Mouse (Mus musculus) bone marrow, adult 2 months (tissue): ENCODE results near the gene Ppil1. TPM values are rescaled to one million over a fixed set of nuclear protein-coding genes. Genes with fewer than 3 reads are reported as not detected.
A peak's percentile ranks its signal among the peaks of the same experiment; 100 is the strongest.

Source experiments
- H3K27ac ChIP-seq: fragments of 200-500 bp; 2 replicates; pipeline ENCODE4 v1.5.1; 2012; ENCODE audit warnings: low read depth, mild to moderate bottlenecking, control low read depth, inconsistent platforms, low read length; ENCODE audit not compliant: control insufficient read depth, poor library complexity, insufficient read depth
- H3K4me1 ChIP-seq: fragments of 200-500 bp; 2 replicates; pipeline ENCODE4 v1.6.1; 2011; ENCODE audit warnings: low read length; ENCODE audit not compliant: control insufficient read depth, insufficient read depth
- H3K4me3 ChIP-seq: fragments of 200-500 bp; replicated peaks from 2 replicates; pipeline ENCODE3; 2011; ENCODE audit warnings: mild to moderate bottlenecking, low read depth, low read length, control low read depth; ENCODE audit not compliant: control insufficient read depth
- CTCF ChIP-seq: fragments of 200-500 bp; IDR thresholded peaks from 2 replicates; pipeline ENCODE4 v1.5.1; 2011; ENCODE audit warnings: low read length, control low read depth; ENCODE audit not compliant: control insufficient read depth, insufficient read depth
- POLR2A ChIP-seq: fragments of 200-500 bp; IDR thresholded peaks from 2 replicates; pipeline ENCODE4 v1.6.1; 2011; ENCODE audit warnings: low read depth, mild to moderate bottlenecking, control low read depth, low read length, borderline replicate concordance; ENCODE audit not compliant: control insufficient read depth
- WGBS: fragments of 180-500 bp; shearing (Covaris S2); methylation state at CpG from one replicate; pipeline ENCODE4 v1.1.7; 2018; 5-methylcytosine and 5-hydroxymethylcytosine counted together
- polyA plus RNA-seq: library from polyadenylated mRNA; stranded (reverse); fragments of >200 nt; gene quantifications from 2 replicates; pipeline ENCODE4 v1.2.4, GENCODE M21; 2011; ENCODE audit warnings: low replicate concordance; ENCODE audit not compliant: missing spikeins, insufficient read depth, insufficient read length

Gene Ppil1
- polyA plus RNA-seq, 1 experiment: 51.6 TPM

DNA sequence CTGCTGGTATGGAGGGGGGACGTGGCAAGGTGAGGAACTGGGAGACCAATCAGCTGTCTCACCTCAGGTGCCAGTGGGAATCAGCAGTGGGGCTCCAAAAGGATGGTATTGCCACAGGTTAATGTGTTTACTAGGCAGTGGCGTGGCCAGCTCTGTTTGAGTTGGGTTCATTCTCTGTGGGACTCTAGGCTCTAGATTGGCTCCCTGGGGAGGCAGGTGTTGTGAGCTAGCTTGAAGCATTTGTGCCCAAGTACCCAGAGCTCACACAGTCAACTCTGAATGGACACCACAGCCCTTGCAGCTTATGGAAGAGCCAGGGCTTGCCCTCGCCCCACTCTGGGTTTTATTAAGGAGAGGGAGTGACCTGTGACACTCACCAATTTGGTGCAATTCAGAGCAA, 39.9 kb upstream of the Ppil1 start:
- Histone ChIP-seq H3K4me3 (no peak overlapping the region), H3K27ac (peak overlapping the region; percentile 64), H3K4me1 (peaks cover 17% of the 10 kb centered on the region)
- WGBS: 37% methylated on average over 3 of the region's 3 CpGs
- TF ChIP-seq POLR2A (no peak), CTCF (no peak)

DNA sequence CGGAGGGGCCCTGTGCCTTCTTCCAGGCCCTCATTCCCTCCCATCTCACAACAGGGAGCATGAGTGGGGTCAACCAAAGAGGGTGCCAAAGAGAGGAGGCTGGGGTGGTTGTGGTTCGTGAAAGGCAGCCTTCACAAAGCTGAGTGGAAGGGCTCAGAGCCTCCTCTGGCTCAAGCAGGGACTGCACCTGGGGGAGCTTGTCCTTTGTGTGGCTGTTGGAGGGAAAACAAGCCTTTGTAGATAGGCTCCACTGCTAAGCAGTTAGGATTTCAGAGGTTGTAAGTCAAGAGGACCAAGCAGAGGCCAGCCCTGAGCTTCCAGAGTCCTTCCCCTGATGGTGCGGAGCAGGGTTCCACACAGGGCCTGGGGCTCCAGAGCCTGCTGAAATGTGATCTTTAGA, 39.1 kb upstream of the Ppil1 start:
- TF ChIP-seq POLR2A: no peak
- peak; percentile 36; the same call in 1 of the 2 replicates for TF ChIP-seq CTCF
- Histone ChIP-seq H3K27ac (peak overlapping the region; percentile 64), H3K4me3 (no peak overlapping the region), H3K4me1 (peaks cover 17% of the 10 kb centered on the region)
- WGBS: 54% methylated on average over 3 of the region's 3 CpGs

DNA sequence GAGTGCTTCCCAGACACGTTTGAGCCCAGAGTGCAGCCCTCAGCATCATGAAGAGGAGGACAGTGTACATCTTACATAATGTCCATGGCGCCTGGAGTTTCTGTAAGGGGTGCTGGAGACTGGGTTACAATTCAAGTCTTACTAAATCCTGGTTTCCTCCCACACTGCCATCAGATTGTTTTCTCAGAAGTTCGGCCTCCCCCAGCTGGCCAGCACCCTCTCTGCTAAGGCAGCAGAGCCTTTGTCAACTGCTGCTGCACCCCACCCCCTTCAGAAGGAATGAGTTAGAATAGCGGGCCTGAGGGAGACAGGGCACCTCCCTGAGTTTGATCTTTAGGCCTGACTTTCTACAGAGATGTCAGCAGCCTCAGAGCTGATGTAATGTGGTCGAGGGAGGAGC, 38.2 kb upstream of the Ppil1 start:
- 51% methylated on average over 5 of the region's 5 CpGs for WGBS
- H3K27ac ChIP-seq: no peak overlapping the region
- no peak overlapping the region for H3K4me3 ChIP-seq
- peaks cover 17% of the 10 kb centered on the region for H3K4me1 ChIP-seq
- TF ChIP-seq POLR2A: no peak

DNA sequence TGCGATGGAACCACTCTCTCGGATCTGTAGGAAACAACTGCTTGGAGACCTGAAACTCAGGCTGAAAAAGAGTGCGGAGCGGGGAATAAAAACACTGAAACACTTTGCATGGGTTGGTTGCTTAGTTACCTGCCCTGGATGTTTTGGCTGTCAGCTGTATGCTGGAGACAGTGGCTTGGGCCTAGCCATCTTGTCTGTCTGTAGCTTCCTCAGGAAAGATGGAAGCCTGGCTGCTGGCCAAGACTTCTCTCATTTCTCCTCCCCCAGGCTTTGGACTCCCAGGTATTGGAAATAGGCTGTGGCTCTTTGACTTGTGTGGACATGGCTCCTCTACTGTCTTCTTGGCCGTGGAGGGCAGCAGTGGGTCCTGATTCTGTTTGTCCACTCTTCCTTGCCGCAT, 37.4 kb upstream of the Ppil1 start:
- TF ChIP-seq CTCF: no peak
- no peak for TF ChIP-seq POLR2A
- Histone ChIP-seq H3K4me1 (peaks cover 17% of the 10 kb centered on the region), H3K27ac (no peak overlapping the region), H3K4me3 (no peak overlapping the region)
- 94% methylated on average over 6 of the region's 6 CpGs for WGBS

DNA sequence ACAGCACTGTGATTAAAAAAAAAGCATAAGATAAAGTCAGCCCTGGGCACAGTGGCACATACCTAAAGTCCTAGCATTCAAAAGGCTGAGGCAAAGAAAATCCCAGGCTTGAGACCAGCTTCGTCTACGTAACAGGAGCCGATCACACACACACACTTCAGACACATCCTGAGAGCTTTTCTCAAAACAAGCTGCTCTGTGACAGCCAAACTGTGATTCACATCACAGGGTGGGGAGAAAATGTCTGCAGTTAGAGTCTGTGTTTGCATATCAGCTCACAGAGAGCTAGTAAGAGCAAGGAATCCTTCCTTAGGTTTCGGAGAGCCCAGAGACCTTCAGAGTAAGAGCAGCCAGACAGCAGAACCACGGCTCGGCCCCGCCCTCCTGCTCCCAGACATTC, 36.9 kb upstream of the Ppil1 start:
- H3K27ac ChIP-seq: no peak overlapping the region
- WGBS: 90% methylated on average over 7 of the region's 7 CpGs
- no peak for TF ChIP-seq POLR2A
- no peak for TF ChIP-seq CTCF
- peaks cover 14% of the 10 kb centered on the region for H3K4me1 ChIP-seq
- H3K4me3 ChIP-seq: no peak overlapping the region

DNA sequence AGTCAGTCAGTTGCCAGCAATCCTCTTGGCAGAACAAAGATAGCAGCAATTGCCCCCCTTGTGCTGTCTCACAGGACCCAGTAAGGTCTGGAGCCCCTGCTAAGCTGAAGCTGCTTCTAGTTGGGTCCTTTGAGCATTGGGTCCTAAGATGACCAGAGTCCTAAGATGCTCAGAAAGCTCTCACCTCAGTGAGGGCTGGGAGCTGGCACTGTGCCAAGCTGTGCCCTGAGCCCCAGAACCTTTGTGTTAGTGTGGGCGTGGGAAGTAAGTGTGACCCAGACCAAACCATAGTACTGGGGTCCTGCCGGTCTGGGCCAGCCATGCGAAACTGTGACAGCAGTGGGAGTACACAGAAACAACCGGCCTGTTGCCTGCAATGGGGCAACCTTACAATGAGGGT, 35.3 kb upstream of the Ppil1 start:
- TF ChIP-seq POLR2A (no peak), CTCF (no peak)
- H3K4me3 ChIP-seq: no peak overlapping the region
- 88% methylated on average over 4 of the region's 4 CpGs for WGBS
- no peak overlapping the region for H3K27ac ChIP-seq
- H3K4me1 ChIP-seq: peaks cover 9% of the 10 kb centered on the region

DNA sequence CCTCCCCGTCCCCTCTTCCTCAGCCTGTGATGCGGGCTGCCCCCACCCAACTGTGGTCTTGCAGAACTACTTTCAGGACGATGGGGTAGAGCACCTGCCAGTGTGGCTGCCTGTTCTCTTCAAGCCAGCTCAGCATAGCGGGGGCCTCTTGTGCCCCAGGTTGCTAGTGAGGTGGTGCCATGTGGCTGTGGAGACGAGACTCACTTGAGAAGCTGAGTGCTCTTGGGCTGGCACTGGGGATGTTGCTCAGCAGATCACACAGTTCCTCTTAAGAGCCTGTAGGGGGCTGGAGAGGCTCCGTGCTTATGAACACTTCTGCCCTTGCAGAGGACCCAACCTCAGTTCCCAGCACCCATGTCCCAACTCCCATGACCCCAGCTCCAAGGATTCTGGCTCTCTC, 33.8 kb upstream of the Ppil1 start:
- TF ChIP-seq POLR2A: no peak
- TF ChIP-seq CTCF: peak; percentile 10; the same call in 1 of the 2 replicates
- no peaks in the 10 kb centered on the region; the same call in 1 of the 2 replicates for H3K4me1 ChIP-seq
- 73% methylated on average over 6 of the region's 6 CpGs for WGBS

DNA sequence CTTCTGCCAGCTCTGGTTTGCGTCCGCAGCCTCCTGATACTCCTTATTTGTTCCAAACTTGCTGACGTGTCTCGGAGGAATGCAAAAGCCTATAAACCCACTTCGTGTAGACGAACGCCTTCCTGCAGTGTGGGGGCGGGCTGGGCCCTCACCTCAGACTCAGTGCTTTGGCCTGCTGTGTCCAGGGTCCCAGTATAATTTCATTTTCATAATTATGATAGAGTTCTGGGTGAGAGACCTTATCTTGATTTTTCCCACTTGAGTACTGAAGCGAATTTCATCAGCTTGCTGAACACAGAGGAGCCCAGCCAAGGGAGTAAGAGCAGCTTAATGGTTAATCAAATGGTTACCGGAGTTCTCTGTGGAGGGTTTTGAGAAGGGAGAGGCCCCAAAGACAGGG, 33.3 kb upstream of the Ppil1 start:
- H3K4me3 ChIP-seq: no peak overlapping the region
- TF ChIP-seq CTCF: no peak
- TF ChIP-seq POLR2A: no peak
- WGBS: 92% methylated on average over 10 of the region's 10 CpGs
- H3K4me1 ChIP-seq: no peaks in the 10 kb centered on the region; the same call in 1 of the 2 replicates
- no peak overlapping the region for H3K27ac ChIP-seq

More for the DNA sequence above, 33.8 kb upstream of the Ppil1 start:
- no peak overlapping the region for H3K4me3 ChIP-seq
- no peak overlapping the region for H3K27ac ChIP-seq

DNA sequence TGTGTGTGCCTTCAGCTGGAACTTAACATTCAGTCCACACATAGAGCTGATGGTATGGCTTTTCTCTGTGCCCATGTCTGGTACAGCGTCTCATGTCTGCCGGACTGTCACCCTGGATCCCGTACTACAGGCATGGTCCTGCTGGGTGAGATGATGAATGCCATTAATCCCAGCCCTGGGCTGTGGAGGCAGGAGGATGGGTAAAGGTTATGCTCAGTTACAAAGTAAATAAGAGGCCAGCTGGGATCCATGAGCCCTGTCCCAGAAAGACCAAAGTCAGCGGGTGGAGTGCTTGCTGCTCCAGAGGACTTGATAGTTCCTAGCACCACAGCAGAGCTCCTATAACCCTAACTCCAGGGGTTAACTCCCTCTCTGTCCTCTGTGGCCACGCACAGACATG, 31.8 kb upstream of the Ppil1 start:
- no peak for TF ChIP-seq POLR2A
- no peak for TF ChIP-seq CTCF
- whole genome bisulfite sequencing: 88% methylated on average over 5 of the region's 5 CpGs
- H3K27ac ChIP-seq: no peak overlapping the region

More for the DNA sequence above, 31.8 kb upstream of the Ppil1 start:
- Histone ChIP-seq H3K4me1 (no peaks in the 10 kb centered on the region; the same call in 1 of the 2 replicates), H3K4me3 (no peak overlapping the region)
